Mouse (Mus musculus) spleen, embryonic (tissue): ENCODE results near the gene Epo.

Experiments
- CTCF ChIA-PET: fragments of 350-600 bp; sonication (Branson Sonifier 250); formaldehyde crosslinking; loops from one replicate; lab custom pipeline; 2022; lab: Charles Lee

Epo gene

DNA sequence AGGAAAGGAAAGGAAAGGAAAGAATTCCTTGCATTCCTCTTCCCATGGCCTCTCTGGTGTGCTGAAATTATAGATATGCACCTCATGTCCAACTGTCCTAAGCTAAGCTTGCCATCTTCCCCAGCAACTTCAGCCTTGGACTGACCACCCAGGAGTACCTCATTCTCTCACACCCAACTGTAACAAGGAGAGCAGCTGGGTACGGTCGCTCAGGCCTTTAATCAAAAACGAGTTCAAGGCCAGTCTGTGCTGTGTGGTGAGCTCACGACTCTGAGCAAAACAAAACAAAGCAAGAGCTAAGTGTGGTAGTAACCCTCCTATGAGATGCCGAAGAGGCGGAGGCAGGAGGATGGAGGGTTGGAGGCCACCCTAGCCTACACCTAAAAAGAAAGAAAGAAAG, 7.9 kb upstream of the Epo start:
- CTCF ChIA-PET, result no interaction called here

DNA sequence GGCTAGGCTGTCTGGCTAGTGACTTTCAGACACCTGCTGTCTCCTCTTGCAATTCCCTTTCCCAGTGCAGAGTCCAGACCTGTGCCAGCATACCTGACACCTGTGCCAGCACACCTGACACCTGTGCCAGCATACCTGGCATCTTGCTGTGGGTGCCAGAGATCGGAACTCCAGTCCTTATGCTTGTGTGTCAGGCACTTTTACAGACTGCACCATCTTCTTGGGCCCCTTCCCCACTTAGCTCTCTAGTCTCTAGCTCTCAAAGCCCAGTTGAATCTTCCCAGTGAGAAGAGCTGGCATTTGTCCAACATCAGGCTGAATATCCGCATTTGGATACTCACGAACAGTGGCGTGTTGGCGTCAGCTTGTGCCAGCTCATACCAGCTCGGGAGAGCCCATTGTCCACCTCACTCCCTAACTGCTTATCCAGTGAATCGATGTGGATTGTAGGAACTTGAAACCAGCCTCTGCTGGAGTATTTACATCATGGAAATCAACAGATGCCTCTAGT, 6.3 kb upstream of the Epo start:
- CTCF ChIA-PET, result no interaction called here

DNA sequence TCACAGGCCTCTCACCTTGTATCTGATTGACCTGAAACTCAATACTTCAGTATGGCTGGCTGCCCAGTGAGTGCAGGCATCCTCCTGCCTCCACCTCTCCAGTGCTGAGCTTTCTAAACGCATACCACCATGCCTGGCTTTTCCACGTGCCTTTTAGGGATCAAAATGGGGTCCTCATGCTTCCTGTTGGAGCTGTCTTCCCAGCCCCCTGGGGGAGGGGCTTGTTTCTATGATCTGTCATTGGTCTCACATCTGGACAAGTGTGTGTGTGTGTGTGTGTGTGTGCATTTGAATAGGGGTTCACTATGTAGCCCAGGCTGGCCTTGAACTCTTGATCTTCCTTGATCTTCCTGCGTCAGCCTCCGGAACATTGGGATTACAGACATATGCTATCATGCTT, 4.4 kb upstream of the Epo start:
- CTCF ChIA-PET, result interaction anchor here (0.6 kb wide), 1 partner anchor 47 kb away, joined by 3 read pairs; no protein-coding TSS in a partner anchor

DNA sequence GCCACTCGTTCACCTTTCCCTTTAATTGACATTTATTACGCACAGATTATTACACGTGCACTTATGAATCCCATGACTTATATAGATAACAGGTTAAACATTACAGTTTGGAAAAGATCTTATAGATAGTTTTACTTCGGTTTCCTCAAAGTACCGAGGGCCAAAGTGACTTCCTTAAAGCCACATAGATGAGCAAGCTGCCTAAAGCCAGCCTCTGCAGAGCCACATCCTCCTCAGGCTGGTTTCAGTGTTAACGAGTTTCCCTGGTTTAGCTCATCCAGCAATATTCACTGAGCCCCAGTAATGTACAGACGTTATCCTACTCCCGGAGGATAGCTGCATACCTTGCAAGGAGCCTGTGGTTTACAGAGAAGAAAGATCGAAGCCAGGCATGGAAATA, 2.3 kb upstream of the Epo start:
- CTCF ChIA-PET, result no interaction called here

DNA sequence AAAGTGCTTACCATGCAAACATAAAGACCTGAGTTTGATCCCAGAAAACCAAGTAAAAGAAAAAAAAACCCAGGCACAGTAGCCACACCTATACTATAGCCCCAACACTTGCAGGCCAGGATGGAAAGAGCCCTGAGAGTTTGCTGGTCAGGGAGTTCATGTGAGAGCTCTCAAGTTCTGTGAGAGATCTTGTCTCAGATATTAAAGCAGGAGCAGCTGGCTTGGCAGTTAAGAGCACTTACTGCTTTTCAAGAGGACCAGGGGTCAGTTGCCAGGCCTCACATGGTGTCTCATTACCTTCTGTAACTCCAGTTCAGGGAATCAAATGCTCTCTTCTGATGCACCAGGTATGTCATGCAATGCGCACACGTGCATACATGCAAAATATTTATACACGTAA, 1.7 kb upstream of the Epo start:
- CTCF ChIA-PET, result no interaction called here

DNA sequence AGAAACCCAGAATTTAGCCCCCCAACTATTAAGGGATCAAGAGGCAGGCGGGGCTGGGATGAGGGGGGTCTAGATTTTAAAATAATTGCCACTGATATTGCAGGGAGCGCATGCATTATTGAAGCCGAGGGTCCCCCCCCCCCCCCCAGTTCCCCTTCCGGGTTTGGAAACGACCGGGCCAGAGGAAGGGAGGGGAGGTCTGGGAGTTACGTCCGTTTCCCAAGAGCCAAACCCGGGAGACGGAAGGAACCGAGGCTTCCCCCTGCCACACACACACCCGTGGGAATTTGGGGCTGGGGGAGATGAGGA, 280 bp downstream of the Epo start:
- CTCF ChIA-PET, result no interaction called here

DNA sequence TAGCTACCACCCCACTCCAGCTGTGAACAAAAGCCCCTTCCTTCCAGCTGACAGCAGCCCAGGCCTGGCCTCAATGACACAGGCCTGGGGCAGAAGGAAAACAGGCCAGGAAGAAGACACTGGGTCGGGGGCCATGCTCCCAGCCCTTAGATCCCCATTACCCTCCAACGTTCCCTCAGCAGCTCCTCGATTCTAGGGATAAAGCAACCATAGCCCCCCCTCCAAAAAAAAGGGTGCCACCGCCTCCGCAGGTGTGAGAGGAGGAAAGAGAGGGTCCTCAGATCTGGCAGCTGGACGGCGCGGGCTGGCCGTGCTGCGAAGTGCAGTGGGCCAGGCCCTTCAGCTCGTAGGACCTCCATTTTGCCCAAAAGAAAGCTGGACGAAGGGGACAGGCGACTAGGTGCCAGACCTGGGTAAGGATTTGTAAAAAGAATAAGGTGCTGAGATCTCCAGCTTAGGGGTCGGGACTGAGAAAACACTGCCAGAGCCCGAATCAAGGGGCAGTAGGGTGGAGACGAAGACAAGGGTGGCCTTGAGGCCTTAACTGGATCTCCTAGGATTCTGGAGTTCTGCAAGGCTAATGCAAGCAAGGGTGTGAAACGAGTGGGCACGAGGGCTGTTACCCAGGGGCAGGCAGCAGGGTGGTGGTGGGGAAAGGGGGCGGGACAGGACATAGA, 773 bp downstream of the Epo start:
- CTCF ChIA-PET, result interaction anchor here (0.6 kb wide), 1 partner anchor 178 kb away, joined by 3 read pairs; no protein-coding TSS in a partner anchor

DNA sequence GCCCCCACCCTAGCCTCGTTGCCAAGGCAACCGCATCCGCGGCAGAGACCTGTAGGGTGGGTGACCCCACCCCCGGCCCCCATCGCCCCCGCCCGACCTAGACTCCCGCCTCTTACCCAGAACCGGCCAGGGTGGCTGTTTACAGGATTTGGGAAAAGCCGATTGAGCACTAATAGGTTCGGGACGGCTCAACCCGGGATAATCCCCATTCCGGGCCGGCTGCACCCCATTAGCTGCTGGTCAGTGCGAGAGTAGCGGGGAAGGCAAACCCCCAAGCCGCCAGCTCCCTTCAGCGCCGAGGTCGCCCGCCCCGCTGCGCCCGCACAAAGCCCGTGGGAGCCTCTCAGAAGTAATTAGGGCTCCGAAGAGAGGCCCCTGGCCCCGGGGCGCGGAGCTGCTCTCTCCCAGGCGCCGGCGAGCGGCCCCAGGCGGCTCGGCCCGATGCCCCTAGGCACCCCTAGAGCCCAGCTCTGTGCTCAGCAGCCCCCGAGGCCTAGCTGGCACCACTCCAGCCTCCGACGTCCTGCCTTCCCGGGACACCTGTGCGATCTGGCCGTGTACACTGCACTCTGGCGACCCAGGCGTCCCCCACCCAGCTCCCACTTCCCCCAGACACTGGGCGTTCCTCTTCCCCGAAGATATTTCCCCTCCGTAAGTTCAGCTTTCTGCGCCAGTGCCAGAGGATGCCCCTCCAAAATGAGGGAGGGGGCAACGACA, 1.5 kb downstream of the Epo start:
- CTCF ChIA-PET, result interaction anchor here (0.6 to 0.7 kb wide), 2 partner anchors 30 to 177 kb away, joined by 3 read pairs; no protein-coding TSS in a partner anchor

DNA sequence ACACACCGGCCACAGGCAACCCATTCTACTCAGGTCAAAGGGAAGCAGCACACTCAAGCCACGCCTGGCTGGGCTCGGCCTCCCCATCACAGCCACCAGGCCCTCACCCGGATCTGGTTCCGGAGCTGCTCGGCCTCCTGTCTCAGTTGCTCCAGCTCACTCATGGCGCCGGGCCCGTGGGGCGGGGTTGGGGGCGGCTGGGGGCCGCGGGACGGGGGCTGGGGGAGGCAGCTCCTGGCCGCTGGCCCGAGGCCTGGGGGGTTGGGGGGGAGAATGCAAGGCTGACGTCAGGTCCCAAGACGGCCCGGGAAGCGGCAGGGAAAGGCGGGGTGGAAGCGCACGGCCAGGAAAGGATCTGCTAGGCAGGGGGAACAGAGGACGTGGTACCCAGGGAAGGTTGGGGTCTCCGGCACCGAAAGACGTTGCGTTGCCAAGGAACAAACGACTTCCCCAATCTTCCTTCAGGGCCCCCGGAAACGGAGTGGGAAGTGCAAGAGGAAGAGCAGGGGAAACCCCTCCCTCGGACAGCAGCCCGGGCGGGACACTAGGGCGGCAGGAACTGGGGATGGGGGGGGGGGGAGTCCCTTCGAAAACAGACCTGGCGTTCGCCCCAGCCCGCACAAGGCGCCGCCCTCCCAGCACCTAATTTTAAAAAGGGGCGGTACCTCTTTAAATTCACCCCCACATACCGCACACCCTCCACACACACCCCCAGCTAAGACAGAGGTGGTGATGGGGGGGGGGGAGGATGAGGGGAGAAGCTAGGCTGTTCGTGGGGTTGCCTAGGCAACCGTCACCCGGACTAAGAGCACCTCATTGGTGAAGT, 2.2 kb downstream of the Epo start:
- CTCF ChIA-PET, result interaction anchor here (0.5 to 0.7 kb wide), 2 partner anchors 21 to 29 kb away, joined by 3 to 7 read pairs; no protein-coding TSS in a partner anchor

DNA sequence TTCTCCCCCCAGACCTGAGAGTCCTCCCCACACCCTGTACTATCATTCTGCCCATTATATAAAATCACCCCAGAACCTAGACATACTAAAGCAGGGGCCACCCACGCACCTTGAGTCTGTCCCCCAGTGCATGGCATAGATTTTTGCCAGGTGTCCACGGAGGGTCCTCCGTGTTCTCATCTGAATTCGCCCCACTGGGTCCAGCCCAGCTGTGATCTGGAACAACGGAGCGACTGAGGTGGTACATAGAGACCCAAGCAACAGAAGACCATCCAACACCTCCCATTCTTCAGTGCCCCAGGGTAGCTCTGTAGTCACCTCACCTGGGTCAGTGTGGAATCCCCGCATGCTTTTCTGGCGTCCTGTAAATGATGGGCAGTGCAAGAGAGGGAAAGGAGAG, 3.0 kb downstream of the Epo start:
- CTCF ChIA-PET, result no interaction called here

DNA sequence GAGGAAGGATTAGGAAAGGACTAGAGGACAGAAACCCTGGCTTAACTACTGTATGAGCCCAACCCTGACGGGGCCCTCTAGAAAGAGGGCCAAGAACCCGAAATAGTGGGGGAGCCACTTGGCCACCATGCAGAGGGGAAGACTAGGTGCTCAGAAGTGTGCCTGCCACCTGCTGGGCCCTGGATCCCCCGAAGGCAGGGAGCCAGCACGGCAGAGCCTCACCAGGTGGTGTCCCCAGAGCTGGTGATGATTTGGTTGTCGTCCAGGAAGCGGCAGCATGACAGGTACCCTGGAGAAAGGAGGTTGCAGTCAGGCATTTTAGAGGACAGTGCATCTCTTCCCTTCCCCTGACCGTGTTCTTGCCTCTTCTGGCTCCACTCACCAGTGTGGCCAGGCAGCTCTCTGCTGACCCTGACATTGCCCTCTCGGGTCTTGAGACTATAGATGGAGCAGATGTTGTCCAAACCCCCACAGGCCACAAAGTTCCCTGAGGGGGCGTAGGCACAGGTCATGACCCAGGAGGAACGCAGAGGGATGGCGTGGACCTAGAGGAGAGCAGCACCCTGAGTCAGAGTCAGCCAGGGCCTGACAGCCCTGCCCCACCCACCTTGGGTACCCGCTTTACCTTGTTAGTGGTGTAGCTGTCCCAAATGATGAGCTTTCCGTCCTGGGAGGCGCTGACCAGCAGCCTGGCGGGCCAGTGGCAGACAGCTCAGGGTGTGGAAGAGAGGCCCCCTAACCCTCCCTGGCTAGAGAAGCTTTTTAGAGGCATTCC, 3.6 kb downstream of the Epo start:
- CTCF ChIA-PET, result interaction anchor here (1.1 kb wide), 1 partner anchor 28 kb away, joined by 3 read pairs; the partner anchor contains the start of gene Pop7

DNA sequence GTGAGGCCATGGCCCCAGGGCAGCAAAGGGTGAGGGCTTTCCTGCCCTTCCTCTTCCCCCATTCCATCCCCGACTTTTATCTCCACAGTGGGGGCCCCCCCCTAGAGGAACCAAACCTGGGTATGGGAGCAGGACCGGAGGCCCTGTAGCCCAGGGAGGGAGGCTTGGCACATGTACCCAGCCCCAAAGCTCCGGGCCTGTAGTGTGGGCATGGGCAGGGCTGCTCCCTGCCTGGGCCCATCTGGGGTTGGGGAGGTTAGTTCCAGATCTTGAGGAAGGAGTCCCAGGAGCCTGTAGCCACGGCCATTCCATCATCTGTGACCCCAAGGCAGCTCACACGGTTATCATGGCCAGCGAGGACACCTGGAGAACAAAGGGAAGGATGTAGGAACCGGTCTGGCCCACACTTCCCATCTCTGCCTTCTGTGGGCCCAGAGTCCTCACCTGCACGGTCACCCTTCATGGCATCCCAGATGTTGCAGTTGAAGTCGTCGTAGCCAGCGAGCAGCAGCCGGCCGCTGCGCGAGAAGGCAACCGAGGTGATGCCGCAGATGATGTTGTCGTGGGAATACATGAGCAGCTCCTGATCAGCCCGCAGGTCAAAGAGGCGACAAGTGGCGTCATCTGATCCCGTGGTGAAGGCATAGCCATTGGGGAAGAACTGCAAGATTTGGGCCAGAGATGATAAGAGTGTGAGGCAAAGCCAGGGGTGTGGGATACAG, 4.6 kb downstream of the Epo start:
- CTCF ChIA-PET, result interaction anchor here (1.1 kb wide), 1 partner anchor 27 kb away, joined by 3 read pairs; the partner anchor contains the start of gene Pop7

DNA sequence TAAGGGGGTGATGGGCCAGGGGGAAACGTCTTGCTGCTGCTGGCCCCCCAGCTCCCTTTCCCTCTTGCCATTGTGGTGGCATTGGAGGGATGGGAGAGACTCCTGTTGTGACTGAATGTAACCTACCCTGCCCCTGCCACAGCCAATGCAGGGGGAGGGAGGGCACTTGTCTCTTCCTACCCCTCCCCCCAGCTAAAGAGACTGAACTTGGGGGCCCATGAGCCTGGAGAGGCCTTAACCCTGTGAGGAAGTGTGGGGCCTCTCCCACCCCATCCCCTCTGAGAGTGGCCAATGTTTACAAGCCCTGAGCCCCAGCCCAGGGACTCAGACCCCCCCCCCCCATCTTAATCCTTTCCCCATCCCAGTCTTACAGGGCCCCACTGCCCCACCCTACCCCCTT, 5.6 kb downstream of the Epo start:
- CTCF ChIA-PET, result no interaction called here

DNA sequence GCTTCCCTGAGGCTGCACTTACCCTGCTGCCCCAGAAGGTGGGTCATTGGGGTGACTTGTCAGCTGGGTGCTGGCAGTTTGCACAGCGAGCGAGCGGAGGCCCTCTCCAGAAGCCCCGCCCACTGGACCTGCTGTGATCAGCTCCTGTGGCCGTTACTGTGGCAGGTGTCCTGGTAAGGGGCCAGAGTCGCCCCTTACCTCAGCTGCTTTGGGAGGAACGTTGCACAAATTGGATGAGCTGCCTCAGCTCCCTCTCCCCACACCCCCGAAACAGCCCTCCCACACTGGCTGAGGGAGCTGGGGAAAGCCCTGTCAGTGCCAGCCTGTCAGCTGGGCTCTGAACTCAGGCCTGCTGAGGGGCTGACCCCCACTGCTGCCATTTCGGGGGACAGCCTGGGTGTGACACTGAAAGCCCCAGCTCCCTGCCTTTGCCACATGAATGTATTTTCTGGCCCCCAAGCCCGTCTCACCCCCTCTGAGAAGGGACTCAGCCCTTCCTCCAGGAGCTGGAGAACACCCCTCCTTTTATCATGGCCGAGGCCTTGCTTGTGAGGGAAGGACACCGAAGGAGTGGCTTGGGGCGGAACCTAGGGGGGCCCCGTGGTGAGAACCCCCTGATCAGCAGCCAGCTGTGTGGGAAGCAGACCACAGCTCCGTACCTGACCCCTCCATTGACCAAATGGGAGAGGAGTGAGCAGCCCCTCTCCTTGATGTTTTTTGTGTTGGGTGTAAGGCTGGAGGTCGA, 6.7 kb downstream of the Epo start:
- CTCF ChIA-PET, result interaction anchor here (0.6 kb wide), 2 partner anchors 1560 to 1759 kb away, joined by 5 to 10 read pairs; no protein-coding TSS in a partner anchor

DNA sequence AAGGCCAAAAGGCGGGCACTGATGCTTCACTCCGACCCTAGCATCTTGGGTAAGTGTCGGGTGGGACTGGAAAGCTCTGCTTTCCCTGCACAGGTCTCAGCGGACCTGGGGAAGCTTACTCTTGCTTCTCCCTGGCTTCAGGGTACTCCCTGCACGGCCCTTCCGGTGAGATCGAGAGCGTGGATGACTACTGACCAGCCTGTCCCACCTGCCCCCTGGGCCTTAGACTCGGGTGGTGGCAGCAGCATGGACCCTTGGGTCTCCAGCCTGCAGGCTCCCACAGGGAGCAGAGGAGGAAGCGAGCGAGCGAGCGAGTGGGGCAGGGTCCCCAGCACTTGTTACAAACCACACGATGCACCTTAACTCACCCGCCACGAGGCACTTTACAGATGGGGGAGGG, 7.5 kb downstream of the Epo start:
- CTCF ChIA-PET, result interaction anchor here (0.6 kb wide), 1 partner anchor 1559 kb away, joined by 5 read pairs; no protein-coding TSS in a partner anchor

DNA sequence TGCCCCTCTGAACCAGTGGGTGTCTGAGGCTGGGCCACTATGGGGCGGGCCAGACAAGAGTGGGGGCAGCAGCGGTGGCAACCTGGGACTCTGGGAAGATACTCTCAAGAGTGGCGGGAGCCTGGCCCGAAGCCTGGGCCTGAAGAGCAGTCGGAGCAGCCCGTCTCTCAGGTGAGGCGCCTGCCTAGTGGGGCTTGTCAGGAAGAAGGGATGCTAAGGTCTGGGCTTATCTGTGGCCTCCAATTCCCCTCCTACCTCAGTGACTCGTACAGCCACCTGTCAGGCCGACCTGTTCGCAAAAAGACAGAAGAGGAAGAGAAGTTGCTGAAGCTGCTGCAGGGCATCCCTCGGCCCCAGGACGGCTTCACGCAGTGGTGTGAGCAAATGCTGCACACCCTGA, 8.4 kb downstream of the Epo start:
- CTCF ChIA-PET, result no interaction called here

DNA sequence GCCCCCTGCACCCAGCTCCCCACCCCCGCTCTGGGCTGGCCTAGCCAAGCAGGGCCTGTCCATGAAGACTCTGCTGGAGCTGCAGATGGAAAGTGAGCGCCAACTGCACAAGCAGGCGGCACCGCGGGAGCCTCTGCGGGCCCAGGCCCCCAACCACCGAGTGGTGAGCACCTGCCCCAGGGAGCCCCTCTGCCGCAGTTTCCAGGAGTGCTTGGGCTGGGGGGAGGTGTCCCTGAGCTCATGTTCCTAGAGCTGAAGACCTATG, 8.9 kb downstream of the Epo start:
- CTCF ChIA-PET, result no interaction called here

DNA sequence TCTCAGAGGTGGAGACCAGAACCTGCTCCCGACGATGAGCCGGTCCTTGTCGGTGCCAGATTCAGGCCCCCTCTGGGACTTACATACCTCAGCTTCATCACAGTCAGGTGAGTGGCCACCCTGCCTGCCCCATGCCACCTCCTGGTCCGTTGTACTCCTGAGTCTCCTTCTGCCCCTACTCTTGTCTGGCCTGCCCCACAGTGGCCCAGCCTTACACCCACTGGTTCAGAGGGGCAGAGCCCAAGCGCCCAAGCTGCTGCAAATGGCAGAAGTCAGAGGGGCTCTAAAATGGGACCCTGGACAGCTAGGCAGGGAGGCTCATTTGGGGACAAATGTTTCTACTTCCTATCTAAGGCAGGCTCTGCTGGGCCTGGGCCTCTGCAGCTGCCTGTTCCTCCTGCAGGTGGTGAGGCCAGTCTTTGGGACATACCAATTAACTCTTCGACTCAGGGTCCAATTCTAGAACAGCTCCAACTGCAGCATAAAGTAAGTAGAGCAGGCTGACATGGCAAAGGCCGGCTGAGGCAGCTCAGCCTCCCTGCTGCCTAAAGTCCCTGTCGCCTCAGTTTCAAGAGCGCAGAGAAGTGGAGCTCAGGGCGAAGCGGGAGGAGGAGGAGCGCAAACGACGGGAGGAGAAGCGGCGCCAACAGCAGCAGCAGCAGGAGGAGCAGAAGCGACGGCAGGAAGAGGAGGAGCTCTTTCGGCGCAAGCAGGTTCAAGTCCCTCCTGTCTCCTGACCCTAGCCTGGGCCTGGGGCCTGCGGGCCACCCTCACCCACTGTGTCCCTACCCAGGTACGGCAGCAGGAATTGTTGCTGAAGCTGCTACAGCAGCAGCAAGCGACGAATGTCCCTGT, 9.4 kb downstream of the Epo start:
- CTCF ChIA-PET, result no interaction called here

DNA sequence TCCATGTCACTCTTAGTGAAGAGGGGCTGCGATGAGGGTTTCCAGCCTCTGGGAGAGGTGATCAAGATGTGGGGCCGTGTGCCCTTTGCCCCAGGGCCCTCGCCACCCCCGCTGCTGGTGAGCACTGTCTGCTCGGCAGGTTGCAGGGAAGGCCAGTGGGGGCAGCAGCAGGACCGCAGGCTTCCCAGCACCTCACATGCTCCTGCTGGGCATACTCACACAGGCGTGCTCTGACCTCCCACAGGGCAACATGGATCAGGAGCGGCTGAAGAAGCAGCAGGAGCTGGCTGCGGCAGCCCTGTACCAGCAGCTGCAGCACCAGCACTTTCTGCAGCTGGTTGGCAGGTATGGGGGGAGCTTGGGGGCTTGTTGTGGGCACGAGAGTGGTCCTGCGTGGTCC, 10.3 kb downstream of the Epo start:
- CTCF ChIA-PET, result no interaction called here
